Mouse (Mus musculus): ENCODE results near the gene Ube2z. TPM values are rescaled to one million over a fixed set of nuclear protein-coding genes. Genes with fewer than 3 reads are reported as not detected.

Ube2z gene
- polyA plus RNA-seq, 1 experiment from 2014 or later, result 25.6 TPM

DNA sequence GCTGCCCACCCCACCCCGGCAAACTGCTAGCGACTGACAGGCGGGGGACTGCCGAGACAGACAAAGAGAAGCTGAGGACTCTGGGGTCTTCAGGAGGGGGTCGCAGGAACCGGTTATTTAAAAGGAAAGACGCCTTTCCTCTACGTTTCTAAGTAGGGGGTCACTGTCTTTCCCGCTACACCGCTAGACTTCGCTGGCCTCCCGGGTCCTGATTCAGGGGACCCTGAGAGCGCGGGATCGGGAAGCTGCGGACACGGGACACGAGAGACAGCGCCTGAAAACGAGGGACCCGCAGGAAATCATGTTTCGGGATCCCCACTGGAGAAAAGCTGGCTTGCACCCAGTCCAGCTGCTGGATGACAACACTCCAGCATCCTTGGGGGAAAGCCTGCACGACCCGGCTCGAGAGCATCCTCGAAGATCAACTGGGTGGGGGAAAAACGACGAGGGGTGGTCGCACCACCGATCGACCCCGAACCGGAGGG, 58.8 kb downstream of the Ube2z start:
- Histone ChIP-seq H3K4me3 (peak overlapping the region; percentile 86), H3K27me3 (no peaks in the 10 kb centered on the region), H3K4me2 (peak overlapping the region; percentile 98), H3K36me3 (no peaks in the 10 kb centered on the region), H3K4me1 (replicated peaks) (peaks cover 37% of the 10 kb centered on the region), H3K9me3 (replicated peaks) (no peaks in the 10 kb centered on the region), H3K9ac (peak overlapping the region; percentile 75), H3K27ac (peak overlapping the region; percentile 84)
- under 1% methylated on average over 33 of the region's 33 CpGs for WGBS
- ATAC-seq (replicated peaks; ENCODE audit: insufficient number of reproducible peaks, insufficient read depth, low FRiP score, low read depth), result 0 out of 2 replicates have a peak, but pooled peaks have one; percentile 1

DNA sequence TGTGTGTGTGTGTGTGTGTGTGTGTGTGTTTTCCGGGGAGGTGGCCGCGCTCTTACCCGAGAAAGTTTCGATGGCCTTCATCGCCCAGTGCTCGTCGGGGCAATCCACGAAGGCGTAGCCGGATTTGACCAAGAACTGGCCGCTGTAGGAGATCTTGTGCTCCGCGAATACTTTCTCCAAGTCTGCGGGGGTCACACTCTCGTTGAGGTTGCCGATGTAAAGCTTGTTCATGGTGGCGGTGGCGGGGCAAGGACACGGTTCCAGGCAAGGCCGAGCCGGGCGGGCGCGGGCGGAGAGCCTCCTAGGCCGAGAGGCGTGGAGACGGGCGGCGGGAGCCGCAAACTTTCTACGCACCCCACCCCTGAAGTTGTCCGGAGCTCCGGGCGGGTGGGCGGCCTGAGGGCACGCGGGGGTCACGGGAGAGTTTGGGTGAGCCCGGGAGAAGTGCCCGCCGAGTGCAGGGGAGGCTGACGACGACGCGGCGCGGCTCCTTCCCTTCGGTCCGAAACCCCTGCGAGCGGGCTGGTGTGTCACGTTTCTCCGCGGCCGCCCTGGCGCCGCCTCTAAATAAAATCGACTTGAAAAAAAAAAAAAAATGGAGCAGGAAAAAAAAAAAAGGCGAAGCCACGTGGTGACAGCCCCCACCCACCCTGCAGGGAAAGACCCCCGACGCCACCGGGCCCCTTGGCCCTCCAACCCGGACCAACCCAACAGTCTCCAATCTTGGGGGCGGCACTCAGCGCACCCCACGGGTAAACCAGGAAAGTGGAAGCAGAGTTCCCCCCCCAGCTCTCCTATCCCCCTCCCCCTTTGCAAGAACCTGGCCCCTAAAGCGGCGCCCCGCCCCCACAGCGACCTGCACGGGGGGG, 59.6 kb downstream of the Ube2z start, which contains the start of gene Igf2bp1:
Gene Igf2bp1 (minus strand): TSS at position 538 of the 869 bp plus-strand sequence.
- Histone ChIP-seq H3K4me1 (replicated peaks) (peaks cover 38% of the 10 kb centered on the region), H3K4me2 (peak within 1 kb of the TSS; percentile 98), H3K36me3 (no peaks in the 10 kb centered on the region), H3K9me3 (replicated peaks) (no peaks in the 10 kb centered on the region), H3K27me3 (no peaks in the 10 kb centered on the region), H3K9ac (peak within 1 kb of the TSS; percentile 75), H3K27ac (peak within 1 kb of the TSS; percentile 84), H3K4me3 (peak within 1 kb of the TSS; percentile 86)
- under 1% methylated on average over 68 of the region's 74 CpGs for WGBS
- peak; percentile 48 for ATAC-seq (replicated peaks; ENCODE audit: insufficient number of reproducible peaks, insufficient read depth, low FRiP score, low read depth)

DNA sequence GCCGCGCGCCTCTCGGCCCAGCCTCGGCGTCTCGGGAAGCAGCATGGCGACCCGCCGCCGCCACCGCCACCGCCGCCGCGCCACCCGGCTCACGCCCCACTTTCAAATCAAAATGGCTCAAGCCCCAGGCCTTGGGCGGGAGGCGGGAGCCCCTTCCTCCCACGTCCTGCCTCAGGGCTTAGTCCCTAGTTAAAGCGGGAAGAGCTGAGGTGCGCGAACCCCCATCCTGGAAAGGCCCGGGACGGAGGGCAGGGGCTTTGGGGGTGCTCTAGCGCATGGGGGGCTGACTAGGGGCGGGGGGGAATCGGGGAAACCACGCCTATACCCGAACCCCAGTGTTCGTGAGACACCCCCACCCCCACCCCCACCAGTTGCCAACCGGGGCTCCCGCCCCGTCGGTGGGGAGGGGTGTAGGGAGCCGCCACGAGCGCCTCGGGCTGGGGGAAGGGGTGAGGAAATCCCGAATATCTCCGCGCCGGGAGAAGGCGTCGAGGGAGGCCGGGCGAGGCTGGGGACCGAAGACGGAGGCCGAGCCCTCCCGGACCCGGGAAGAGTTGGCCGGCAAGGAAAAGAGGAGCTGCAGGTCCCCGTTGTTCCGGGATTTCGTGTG, 60.3 kb downstream of the Ube2z start:
- Histone ChIP-seq H3K9ac (peak overlapping the region; percentile 75), H3K9me3 (replicated peaks) (no peaks in the 10 kb centered on the region), H3K4me2 (peak overlapping the region; percentile 98), H3K36me3 (no peaks in the 10 kb centered on the region), H3K4me1 (replicated peaks) (peaks cover 38% of the 10 kb centered on the region), H3K27ac (peak overlapping the region; percentile 84), H3K4me3 (peak overlapping the region; percentile 86), H3K27me3 (no peaks in the 10 kb centered on the region)
- ATAC-seq (replicated peaks; ENCODE audit: insufficient number of reproducible peaks, insufficient read depth, low FRiP score, low read depth), result peak; percentile 54
- under 1% methylated on average over 54 of the region's 57 CpGs for WGBS

DNA sequence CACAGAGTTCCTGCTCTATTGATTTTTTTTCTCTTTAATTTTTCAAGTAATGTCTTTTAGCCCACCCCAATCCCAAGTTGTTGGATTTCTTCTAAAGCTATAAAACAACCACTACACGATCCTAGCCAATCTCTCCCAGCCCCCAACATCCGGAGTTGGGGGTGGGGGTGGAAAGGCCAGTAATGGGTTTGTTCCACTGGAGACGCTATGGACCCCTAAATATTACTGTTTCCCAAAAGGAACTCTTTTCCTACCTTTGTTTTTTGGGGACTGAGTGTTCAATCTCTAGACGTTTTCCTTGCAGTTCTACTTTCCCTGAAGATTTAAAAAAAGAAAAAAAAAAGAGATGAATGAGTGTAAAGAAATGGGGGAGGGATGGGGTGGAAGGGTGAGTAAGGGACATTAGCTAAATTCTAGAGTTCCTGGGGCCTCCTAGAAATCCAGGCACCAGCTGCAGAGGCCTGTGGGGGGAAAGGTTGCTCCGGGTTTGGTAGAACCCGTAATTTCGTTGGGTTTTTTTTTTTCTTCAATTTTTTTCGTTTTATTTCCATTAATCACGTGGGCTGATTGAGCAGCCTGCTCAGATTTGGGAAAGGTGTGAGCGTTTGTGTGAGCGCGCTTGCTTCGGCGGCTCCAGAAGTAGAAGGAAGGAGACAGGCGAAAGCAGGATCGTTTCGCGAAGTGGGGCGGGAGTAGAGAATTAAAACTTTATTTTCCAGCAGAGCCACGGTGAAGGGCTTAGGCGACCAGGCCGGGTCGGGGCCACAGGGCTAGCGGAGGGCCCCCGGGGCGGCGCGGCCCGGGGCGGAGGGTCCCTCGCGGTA, 61.0 kb downstream of the Ube2z start:
- H3K4me3 ChIP-seq, result peak overlapping the region; percentile 86
- ATAC-seq (replicated peaks; ENCODE audit: insufficient number of reproducible peaks, insufficient read depth, low FRiP score, low read depth), result peak; percentile 41
- H3K27ac ChIP-seq, result peak overlapping the region; percentile 84
- no peaks in the 10 kb centered on the region for H3K36me3 ChIP-seq
- H3K9ac ChIP-seq, result peak overlapping the region; percentile 75
- peaks cover 38% of the 10 kb centered on the region for H3K4me1 ChIP-seq (replicated peaks)
- no peaks in the 10 kb centered on the region for H3K27me3 ChIP-seq
- H3K4me2 ChIP-seq, result peak overlapping the region; percentile 98
- H3K9me3 ChIP-seq (replicated peaks), result no peaks in the 10 kb centered on the region
- under 1% methylated on average over 32 of the region's 32 CpGs for WGBS

DNA sequence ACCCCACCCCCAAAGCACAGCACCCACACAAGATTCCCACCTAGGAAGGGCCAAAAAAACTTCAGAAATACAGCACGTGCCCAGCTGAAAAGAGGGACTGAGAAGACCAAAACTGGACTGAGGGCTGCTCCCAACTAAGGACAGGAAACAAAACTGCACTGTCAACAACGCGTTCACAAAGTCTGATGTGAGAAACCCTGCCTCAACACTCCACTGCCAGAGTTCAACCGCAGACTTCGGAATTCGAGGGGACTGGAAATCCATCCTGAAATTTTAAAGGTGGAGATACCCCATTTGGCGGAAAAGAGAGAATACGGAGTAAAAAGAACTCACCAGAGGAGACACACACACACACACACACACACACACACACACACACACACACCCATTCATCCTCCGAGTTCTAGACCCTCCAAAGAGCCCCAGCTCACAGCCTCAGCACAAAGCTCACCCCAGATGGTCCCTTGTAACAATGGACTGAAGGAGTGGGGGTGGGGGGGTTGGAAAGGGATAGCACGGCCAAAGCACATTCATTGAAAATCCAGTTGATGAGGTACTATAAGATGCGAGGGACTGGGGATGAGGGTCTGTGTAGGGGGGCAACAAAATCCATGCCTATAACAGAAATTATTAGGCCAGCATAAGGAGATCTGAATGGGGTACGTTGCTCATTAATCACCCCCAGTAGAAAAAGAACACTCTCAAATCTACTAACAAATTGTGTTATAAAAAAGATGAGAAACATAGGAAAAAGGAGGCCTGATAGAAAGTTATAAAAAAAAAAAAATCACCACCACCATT, 61.9 kb downstream of the Ube2z start:
- 0 out of 2 replicates have a peak overlapping the region, but pooled peaks have one; percentile 5 for H3K27ac ChIP-seq
- WGBS, result 5% methylated on average over 12 of the region's 12 CpGs
- H3K27me3 ChIP-seq, result no peaks in the 10 kb centered on the region
- H3K36me3 ChIP-seq, result no peaks in the 10 kb centered on the region
- ATAC-seq (replicated peaks; ENCODE audit: insufficient number of reproducible peaks, insufficient read depth, low FRiP score, low read depth), result no peak
- peaks cover 40% of the 10 kb centered on the region for H3K4me1 ChIP-seq (replicated peaks)
- peak overlapping the region; percentile 98 for H3K4me2 ChIP-seq
- peak overlapping the region; percentile 86 for H3K4me3 ChIP-seq
- H3K9ac ChIP-seq, result peak overlapping the region; percentile 44
- no peaks in the 10 kb centered on the region for H3K9me3 ChIP-seq (replicated peaks)

Other genes starting within 250 kb of the Ube2z start
- gene Phospho1, start 240.9 kb downstream of the Ube2z start, polyA plus RNA-seq (2015; fragmentation: Nextera tagmentation; extraction: Ambion mirVana), result 4.5 and 5.3 TPM in 2 replicates
- 29.4 and 31.8 TPM in 2 replicates for gene Gngt2, start 228.2 kb downstream of the Ube2z start, polyA plus RNA-seq (2015; fragmentation: Nextera tagmentation; extraction: Ambion mirVana)
- 13.0 and 22.0 TPM in 2 replicates for gene Abi3, start 222.9 kb downstream of the Ube2z start, polyA plus RNA-seq (2015; fragmentation: Nextera tagmentation; extraction: Ambion mirVana)
- 0.23 and 1.4 TPM in 2 replicates for gene B4galnt2, start 150.5 kb downstream of the Ube2z start, polyA plus RNA-seq (2015; fragmentation: Nextera tagmentation; extraction: Ambion mirVana)
- 20.6 and 25.7 TPM in 2 replicates for gene Igf2bp1, start 59.4 kb downstream of the Ube2z start, polyA plus RNA-seq (2015; fragmentation: Nextera tagmentation; extraction: Ambion mirVana)
- not detected in 2 replicates for gene Gip, start 40.8 kb downstream of the Ube2z start, polyA plus RNA-seq (2015; fragmentation: Nextera tagmentation; extraction: Ambion mirVana)
- 65.5 and 74.2 TPM in 2 replicates for gene Snf8, start 30.5 kb downstream of the Ube2z start, polyA plus RNA-seq (2015; fragmentation: Nextera tagmentation; extraction: Ambion mirVana)
- 1,708 and 1,946 TPM in 2 replicates for gene Atp5g1, start 10.3 kb upstream of the Ube2z start, polyA plus RNA-seq (2015; fragmentation: Nextera tagmentation; extraction: Ambion mirVana)
- not detected in 2 replicates for gene Calcoco2, start 46.6 kb upstream of the Ube2z start, polyA plus RNA-seq (2015; fragmentation: Nextera tagmentation; extraction: Ambion mirVana)
- 0.05 and 0.18 TPM in 2 replicates for gene Ttll6, start 68.4 kb upstream of the Ube2z start, polyA plus RNA-seq (2015; fragmentation: Nextera tagmentation; extraction: Ambion mirVana)
- gene Hoxb13, start 128.9 kb upstream of the Ube2z start, polyA plus RNA-seq (2015; fragmentation: Nextera tagmentation; extraction: Ambion mirVana), result not detected in 2 replicates
- gene Hoxb9, start 206.1 kb upstream of the Ube2z start, polyA plus RNA-seq (2015; fragmentation: Nextera tagmentation; extraction: Ambion mirVana), result 0.06 TPM in 1 of 2 replicates, not detected in the other
- gene Hoxb8, start 216.5 kb upstream of the Ube2z start, polyA plus RNA-seq (2015; fragmentation: Nextera tagmentation; extraction: Ambion mirVana), result 0.08 TPM in 1 of 2 replicates, not detected in the other
- 0.25 and 0.32 TPM in 2 replicates for gene Hoxb7, start 221.2 kb upstream of the Ube2z start, polyA plus RNA-seq (2015; fragmentation: Nextera tagmentation; extraction: Ambion mirVana)
- gene Hoxb6, start 227.1 kb upstream of the Ube2z start, polyA plus RNA-seq (2015; fragmentation: Nextera tagmentation; extraction: Ambion mirVana), result 0.49 and 1.2 TPM in 2 replicates
- 1.4 and 3.3 TPM in 2 replicates for gene Hoxb5, start 237.9 kb upstream of the Ube2z start, polyA plus RNA-seq (2015; fragmentation: Nextera tagmentation; extraction: Ambion mirVana)

Measured in heart, embryonic 15.5 days (tissue).